Mouse (Mus musculus): Measurements from ENCODE around the gene Sycn.

Gene Sycn

DNA sequence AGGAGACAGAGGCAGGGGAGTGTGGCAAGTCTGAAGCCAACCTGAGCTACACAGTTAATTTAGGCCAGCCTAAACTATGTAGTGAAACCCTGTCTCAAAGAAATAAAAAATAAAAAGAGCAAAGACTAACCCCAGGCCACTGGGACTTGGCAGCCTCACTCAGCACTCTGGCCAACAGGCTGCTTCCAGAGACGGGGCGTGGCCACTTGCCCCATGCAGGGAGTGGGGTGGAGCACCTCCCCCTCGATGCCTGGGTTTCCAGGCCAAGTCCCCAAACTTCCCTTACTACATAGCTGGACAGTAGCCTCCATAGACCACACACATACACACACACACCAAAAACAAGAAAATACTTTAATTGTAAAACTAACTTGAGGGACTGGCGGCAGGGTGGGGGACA, 17.8 kb downstream of the Sycn start:
- no peak for DNase-seq (ENCODE audit: low read depth, low spot score)

GRCm38 (mm10) chr7:28560856-28561255, 20.2 kb downstream of the Sycn start:
- no peak for DNase-seq (ENCODE audit: low read depth, low spot score)

GRCm38 (mm10) chr7:28561967-28562366, 21.3 kb downstream of the Sycn start:
- DNase-seq (ENCODE audit: low read depth, low spot score): no peak

- DNase-seq (ENCODE audit: low read depth, low spot score): no peak
Observed at GRCm38 (mm10) chr7:28562371-28562770, 21.7 kb downstream of the Sycn start.

- no peak for DNase-seq (ENCODE audit: low read depth, low spot score)
Observed at GRCm38 (mm10) chr7:28562951-28563350, 22.3 kb downstream of the Sycn start.

DNA sequence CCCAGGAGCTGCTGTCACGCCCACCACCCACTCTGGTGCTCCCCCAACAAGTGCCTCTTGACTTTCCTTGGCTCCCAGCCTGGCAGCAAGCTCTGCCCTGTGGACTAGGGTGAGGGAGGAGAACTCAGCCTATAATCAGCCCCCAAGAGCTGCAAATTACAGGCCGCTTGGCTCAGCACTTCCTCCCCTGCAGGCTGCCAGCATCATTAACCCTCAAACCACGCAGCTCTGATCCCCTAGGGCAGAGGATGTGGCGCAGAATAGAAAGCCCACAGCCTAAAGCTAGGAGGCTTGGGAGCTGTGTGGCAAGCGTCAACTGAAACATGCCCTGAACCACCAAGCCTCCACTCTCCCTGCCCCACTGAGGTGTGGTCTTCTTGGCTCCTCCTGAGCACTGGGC, 24.7 kb downstream of the Sycn start:
- DNase-seq (ENCODE audit: low read depth, low spot score): no peak

- no peak for DNase-seq (ENCODE audit: low read depth, low spot score)
Observed at GRCm38 (mm10) chr7:28567539-28567938, 26.9 kb downstream of the Sycn start.

DNA sequence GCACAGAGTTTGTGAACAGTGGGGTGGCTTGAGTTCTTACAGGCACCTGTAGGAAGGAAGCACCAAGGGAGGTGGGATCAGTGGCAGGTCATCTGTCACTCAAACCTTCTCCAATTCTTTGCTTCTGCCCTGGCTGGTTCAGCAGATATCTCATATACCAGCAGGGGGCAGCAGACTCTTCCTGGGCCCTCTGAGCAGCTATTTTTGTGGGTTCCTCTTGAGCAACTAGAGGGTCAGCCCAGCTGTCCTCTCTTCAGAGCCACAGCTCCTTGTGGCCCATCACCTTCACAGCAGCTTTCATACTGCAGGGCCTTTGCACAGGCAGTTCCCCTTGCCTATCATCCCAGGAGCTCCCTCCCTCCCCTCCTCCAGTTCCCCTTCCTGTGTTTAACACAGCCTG, 27.6 kb downstream of the Sycn start:
- DNase-seq (ENCODE audit: low read depth, low spot score): peak; percentile 35

- no peak for DNase-seq (ENCODE audit: low read depth, low spot score)
Observed at GRCm38 (mm10) chr7:28570291-28570981, 29.8 kb downstream of the Sycn start.

GRCm38 (mm10) chr7:28570982-28571682, 30.4 kb downstream of the Sycn start:
- no peak for DNase-seq (ENCODE audit: low read depth, low spot score)

GRCm38 (mm10) chr7:28572689-28573088, 32.0 kb downstream of the Sycn start:
- no peak for DNase-seq (ENCODE audit: low read depth, low spot score)

DNA sequence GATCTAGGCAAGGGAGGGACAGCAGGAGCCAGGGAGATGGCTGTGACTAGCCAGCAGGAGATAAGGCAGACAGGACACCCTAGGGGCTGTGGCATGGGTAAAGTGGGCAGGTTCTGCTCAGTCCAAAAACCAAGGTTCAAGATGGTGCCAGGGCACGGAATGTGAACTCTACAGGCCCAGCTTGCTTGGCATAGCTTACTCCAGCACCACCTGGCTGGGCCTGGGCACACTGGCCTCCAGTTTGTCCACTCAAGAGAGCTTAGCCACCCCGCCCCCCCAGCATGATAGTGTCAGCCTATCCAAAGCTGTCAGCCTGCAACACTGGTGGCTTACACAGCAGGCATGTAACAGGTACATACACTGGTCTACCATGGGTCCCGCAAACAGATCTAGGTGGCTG, 32.6 kb downstream of the Sycn start:
- DNase-seq (ENCODE audit: low read depth, low spot score): no peak

DNA sequence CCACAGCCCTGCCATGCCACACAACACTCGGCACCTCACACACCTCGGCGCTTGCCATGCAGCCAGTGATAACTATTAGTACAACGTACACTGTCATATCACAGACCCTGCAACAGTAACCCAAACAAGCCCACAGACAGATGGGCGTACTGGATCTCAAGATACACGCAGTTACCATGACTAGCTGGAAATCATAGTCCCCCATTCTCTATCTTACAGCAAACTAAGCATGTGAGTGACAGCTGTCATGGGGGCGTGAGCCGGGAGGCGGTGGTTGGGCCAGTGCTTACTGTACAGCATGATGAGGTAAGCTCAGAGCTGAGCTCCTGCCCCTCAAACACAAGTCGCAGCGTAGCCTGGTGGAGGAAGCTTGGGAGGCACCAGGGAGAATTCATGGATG, 34.9 kb downstream of the Sycn start:
- no peak for DNase-seq (ENCODE audit: low read depth, low spot score)

- no peak for DNase-seq (ENCODE audit: low read depth, low spot score)
Observed at GRCm38 (mm10) chr7:28576271-28576914, 35.7 kb downstream of the Sycn start.

GRCm38 (mm10) chr7:28577826-28578542, 37.3 kb downstream of the Sycn start:
- DNase-seq (ENCODE audit: low read depth, low spot score): no peak

DNA sequence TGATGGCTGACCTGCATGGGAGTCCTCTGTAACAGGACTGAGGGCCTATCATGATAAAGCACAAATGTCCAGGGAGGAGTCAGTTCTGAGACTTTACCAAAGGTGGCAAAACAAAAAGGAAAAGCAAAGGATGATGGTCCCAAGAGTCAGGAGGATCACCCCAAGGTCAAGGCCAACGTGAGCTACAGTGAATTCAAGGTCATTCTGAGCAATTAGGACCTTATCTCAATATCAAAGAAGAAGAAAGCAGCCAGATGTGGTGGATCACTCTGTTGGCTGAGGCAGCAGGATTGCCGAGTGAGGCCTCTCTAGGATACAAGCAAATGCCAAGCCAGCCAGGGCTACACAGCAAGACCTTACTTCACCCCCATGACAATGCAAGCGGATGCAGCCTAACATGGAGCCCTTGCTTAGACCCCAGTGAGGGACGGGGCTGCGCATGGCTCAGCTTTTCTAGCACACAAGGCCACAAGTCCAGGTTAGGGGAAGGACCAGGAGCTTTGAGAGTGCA, 37.9 kb downstream of the Sycn start:
- DNase-seq (ENCODE audit: low read depth, low spot score): no peak

GRCm38 (mm10) chr7:28579826-28580225, 39.1 kb downstream of the Sycn start:
- no peak for DNase-seq (ENCODE audit: low read depth, low spot score)

- DNase-seq (ENCODE audit: low read depth, low spot score): no peak
Observed at GRCm38 (mm10) chr7:28581721-28582120, 41.0 kb downstream of the Sycn start.

DNA sequence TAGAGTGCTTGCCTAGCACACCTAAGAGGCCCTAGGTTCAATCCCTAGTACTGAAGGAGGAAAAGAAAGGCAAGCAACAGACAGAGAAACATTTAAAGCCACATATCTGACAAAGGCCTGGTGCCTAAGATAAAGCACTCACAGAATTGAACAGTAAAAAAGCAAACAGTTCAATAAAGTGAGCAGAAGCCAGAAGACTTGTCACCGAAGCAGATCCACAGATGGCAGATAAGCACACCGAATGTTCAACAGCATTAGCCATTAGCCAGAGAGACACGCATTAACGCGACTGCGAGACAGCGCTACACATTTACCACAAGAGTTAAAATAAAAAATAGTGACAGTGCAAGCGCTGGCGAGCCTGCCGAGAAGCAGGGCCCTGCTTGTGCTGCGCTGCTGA, 42.2 kb downstream of the Sycn start:
- no peak for DNase-seq (ENCODE audit: low read depth, low spot score)

DNA sequence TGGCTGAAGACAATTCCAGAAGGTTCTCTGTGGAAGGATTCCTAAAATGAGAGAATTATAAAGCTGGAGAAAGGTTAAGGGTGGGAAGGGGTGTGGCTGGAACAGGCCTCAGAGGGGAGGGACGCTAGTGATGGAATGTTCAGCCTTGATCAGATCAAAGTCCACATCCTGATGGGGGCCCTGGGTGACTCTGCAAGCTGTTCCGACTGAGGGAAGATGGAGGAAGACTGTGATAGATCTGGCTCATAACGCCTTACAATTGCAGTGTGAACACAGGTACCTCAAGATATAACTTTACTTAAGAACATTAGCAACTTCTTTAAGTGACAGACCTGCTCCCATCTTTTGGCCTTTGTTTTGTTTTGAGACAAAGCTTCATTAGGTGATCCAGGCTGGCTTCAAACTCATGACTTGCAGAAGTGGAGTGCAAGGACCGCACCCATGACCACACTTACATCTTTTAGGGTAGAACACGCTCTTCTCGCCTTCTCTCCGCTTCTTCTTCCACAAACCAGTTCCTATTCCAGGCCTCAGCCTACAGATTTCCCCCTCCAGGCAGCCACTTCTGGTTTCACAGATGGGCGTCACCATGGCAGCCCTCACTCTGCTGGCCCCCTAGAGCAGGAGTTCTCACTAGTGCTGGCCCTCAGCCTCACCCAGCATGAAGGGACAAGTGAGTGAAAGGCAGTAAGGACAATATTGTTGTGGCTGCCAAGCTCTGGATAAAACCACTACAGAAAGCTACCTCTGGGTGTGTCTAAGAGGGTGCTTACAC, 43.1 kb downstream of the Sycn start:
- DNase-seq (ENCODE audit: low read depth, low spot score): no peak

DNA sequence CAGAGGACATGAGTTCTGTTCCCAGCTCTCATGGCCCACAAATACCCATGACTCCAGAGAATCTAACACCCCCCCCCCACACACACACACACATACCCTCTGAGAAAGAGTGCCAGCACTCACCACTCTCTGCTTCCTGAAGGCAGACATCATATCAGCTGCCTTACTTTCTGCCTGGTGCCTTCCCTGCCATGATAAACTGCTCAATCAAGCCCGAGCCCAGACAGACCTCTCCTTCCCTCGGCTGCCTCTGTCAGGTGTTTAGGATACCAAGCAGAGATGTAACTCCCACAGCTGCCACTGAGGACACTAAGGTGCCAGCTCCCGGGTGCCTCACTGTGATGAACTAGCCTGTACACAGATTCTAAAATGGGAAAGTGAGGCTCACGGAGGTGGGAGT, 43.8 kb downstream of the Sycn start:
- no peak for DNase-seq (ENCODE audit: low read depth, low spot score)

Data from embryo, embryonic 11.5 days (tissue).